Mouse (Mus musculus) fibroblast of lung, adult 2 months (primary cell): ENCODE measurements around the gene Serpine1.

ENCODE experiments used
- DNase-seq: peaks from one replicate; pipeline ENCODE4 v3.0.0-alpha.2; 2011; ENCODE audit warnings: low read depth

The Serpine1 gene

GRCm38 (mm10) chr5:137015913-137016312 lies 56.2 kb downstream of the Serpine1 start:
- DNase-seq, result peak; percentile 85

DNA sequence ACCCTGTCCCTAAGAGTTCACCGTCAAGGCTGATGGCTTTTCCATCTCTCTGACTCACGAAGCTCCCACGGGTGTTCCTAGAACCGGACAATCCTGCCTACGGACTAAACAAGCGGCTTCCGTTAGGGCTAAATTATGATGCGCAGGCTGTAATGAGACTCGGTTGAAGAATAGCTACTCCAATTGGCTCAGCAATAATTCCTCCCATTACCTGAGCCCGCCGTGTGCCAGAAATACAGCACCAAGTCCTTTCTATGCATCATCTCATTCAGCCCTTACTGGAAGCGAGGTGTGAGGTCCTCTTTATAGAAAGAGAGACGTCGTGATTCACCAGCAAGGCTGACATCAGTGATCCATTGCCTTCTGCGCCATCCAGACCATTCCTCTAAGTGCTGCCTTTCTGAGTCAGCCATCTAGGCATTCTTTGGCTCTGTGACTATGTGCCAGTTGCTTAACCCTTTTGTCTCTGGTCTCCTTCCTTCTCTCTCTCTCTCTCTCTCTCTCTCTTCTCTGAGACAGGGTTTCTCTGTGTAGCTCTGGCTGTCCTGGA lies 59.6 kb downstream of the Serpine1 start:
- peak; percentile 49 for DNase-seq
